Mouse (Mus musculus): ENCODE data around the gene Gm19426.
"Not testable (repeated sequence)": the region's sequence is repeated elsewhere in the genome, so short reads cannot be mapped to it uniquely, and the experiment has no call there.

The Gm19426 gene

GRCm38 (mm10) chr2:84744126-84744525 is 671 bp upstream of the Gm19426 start:
- no peak for DNase-seq

- DNase-seq: peak; percentile 72
Observed at GRCm38 (mm10) chr2:84742451-84743283, 788 bp downstream of the Gm19426 start.

- DNase-seq: no peak
Observed at GRCm38 (mm10) chr2:84741841-84742450, 1.5 kb downstream of the Gm19426 start.

- peak; percentile 36 for DNase-seq
Observed at GRCm38 (mm10) chr2:84740608-84741333, 2.7 kb downstream of the Gm19426 start.

DNA sequence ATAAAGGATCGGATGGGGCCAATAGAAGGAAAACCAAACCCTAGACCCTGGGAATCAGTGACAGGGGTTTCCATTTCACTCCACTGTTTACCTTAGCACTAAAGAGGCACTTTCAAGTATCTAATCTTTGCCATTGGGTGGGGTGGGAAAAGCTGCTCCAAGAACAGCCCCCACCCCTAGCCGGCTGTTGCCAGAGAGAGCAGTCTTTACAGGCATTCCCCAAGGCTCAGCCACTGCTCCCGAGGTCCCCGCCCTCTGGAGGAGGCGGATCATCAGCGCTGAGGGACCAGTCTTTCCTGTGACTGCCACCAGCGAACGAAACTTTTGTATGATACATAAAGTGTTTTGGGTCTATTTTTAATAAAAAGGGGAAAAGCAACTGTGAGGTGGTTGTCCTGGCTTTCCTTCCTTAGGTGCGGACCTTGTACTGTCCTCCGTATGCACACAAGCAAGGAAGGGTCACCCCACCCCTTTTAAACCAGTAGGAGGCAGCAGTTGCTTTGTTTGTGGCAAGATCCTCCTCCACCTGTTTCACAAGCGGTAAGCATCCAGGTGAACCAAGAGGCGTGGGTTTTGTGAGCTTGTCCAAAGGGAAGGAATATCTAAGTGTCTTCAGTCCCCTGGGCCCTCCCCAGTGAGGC is 5.1 kb downstream of the Gm19426 start:
- peak; percentile 71 for DNase-seq

DNA sequence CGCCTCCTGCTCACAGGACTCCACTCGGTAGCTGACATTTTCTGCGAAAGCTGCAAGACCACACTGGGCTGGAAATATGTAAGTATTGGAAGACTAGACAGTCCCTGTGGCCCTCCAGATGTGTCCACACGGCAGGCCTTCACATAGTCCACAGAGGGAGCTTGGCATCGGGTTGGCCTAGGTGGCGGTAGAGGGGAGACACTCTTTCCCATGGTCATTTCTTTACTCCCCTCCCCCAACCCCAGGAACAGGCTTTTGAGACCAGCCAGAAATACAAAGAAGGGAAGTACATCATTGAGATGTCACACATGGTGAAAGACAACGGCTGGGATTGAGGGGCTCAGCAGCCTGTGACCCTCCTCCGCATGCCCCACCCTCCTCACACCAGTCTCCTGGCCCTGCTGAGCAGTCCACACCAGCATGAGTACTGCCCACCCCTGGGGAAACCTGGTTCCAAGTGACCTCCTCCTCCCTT is 6.0 kb downstream of the Gm19426 start:
- no peak for DNase-seq

- DNase-seq: no peak
Observed at GRCm38 (mm10) chr2:84736312-84737161, 6.9 kb downstream of the Gm19426 start.

DNA sequence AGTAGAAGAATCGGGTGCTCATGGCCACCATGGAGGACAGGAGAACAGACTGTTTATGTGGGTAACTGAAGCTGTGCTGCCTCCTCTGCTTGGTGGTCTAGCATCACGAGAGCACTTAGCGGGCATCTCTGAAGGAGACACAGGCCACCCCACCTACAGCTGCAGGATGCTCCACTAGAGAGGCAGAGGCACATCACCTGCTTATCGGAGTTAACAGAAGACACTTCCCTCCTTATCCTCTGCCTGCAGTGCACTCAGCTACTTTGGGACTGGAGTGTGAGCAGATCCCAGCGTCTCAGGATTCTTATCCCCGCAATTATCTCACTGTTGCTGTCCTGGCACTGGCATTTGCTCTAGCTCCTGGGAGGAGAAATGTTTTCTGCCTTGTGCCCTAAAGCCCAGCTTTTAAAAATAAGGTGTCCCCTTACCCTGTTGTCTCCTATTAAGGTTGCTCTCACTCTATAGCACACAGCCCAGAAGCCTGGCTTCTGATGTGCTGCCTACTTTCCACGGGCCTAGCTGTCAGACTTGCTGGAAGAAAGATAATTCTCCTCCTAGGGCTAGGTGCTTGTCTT is 8.0 kb downstream of the Gm19426 start:
- DNase-seq: no peak

GRCm38 (mm10) chr2:84734919-84735318 is 8.5 kb downstream of the Gm19426 start:
- DNase-seq: no peak

DNA sequence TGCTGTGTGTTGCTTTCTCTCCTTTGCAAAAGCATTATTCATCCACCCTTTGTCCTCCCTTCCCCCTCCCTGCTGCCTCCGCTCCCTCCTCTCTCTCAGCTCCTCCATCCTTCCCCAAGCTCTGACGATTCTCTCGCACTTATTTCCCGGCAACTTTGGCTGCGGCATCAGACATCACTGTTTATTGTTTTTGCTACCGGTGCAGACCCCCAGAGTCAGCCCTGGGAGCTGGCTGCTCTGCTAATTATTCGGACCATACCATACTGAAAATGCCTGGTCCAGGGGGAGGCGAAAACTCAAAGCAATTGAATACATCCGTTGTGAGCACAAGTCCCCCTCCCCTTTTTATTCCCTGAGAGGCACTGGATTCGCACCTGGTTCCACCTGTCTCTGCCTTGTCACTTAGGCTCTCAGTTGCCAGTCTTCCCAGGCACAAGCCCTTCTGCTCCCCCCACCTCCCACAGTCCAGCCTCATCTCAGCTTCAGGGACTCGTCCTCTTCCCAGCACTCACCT is 9.0 kb downstream of the Gm19426 start:
- DNase-seq: no peak

- no peak for DNase-seq
Observed at GRCm38 (mm10) chr2:84733579-84734300, 9.7 kb downstream of the Gm19426 start, which contains the start of gene Ypel4. TSS of gene Ypel4 (plus strand) at chr2:84734058.

DNA sequence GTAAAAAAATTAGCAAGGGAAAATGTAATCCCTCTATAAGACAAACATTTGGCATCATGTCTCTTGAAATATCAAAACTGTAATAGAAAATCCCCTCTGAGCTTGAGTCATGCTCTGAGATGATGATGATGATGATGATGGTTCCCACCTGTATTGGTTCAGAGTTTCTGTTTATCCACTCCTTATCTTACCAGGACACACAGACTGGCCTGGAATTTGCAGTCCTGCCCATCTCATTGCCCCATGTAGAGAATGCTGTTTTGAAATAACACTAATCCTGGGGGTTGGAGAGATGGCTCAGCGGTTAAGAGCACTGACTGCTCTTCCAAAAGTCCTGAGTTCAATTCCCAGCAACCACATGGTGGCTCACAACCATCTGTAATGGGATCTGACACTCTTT is 11.1 kb downstream of the Gm19426 start:
- no peak for DNase-seq

DNA sequence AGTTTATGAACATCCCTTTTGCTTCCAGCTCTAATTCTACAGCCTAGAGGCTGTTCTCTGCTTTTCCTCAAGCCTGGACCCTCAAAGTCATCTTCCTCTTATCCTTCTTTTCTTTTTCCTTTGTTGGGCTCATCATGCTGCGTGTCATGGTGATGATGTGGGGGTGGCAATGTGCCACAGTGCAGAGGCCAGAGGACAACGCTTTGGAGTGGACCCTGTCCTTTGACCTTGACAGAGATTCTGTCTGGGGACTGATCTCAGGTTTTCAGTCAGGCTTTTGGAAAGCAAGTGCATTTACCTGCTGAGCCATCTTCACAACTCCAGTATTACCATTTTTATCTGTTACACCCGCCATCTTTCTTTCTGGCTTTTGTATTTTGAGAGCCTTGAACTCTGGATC is 12.2 kb downstream of the Gm19426 start:
- no peak for DNase-seq

- DNase-seq: not testable (repeated sequence)
Observed at GRCm38 (mm10) chr2:84728191-84728590, 15.3 kb downstream of the Gm19426 start.

GRCm38 (mm10) chr2:84727172-84727858 is 16.1 kb downstream of the Gm19426 start, which contains the start of gene Clp1:
TSS of gene Clp1 (minus strand) at chr2:84727350.
- peak; percentile 98 for DNase-seq

GRCm38 (mm10) chr2:84726716-84727115 is 16.7 kb downstream of the Gm19426 start:
- no peak for DNase-seq

DNA sequence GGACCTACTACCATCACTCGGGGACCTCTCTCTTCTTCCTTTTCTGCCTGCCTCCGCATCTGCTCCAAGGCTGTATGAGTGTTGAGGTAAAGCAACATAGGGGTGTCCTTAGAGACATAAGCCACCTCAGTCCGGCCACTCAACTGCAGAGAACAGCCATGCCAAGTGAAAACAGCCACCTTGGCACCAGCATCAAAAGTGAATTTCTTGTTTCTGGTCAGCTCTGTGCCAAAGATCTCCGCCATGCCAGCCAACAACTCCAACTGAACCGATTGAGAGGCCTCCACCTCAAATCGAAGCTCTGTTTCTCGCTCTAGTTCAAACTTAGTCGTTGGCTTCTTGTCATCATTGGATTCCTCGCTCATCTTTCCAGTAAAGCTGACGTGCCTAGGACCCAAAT is 17.7 kb downstream of the Gm19426 start:
- no peak for DNase-seq

DNA sequence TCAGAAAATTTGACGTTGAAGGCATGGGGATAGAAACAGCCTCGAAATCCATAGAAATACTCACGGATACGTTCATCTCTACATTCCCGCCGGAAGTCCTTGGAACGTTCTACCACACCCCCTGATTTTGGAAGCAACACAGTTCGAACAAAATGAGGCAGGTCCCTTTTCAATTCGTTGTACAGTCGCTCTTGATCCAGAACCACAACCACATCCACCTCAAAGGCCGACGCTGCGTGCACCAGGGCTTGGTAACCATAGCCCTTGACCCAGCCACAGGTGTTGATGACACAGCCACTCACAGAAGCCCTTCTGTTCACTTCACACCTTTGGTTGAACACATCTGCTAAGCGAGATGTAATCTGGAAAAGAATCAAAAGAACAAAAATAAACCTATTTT is 19.6 kb downstream of the Gm19426 start:
- no peak for DNase-seq

DNA sequence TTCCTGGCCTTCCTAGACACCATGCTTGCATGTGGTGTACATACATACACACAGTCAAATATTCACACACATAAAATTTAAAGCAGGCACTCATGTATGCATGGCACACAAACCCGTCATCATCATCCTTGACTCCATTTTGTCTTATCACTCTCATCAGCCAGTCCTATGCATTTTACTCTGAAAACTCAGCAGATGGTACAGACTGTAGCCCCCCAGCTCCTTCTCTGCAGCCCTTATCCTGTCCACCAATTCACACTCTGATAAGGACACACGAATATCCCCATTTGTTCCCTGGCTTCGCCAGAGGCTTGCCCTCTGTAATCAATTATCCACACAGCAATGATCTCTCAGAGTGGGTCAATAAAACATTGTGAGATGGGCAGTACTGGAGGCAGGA is 22.3 kb downstream of the Gm19426 start:
- DNase-seq: no peak

DNA sequence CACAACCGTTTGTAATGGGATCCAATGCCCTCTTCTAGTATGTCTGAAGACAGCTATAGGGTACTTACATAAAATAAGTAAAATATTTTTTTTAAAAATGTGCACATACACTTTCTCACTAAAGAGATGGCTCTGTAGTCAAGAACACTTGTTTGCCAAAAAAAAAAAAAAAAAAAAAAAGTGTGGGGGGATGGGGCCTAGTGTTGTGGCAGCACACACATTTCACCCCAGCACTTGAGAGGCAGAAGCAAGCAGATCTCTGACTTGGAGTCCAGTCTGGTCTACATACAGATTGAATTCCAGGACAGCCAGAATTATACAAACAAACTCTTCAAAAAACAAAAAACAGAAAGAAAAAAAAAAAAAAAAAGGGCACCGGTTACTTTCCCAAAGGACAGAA is 22.7 kb downstream of the Gm19426 start:
- DNase-seq: no peak
